Mouse (Mus musculus) heart, embryonic 15.5 days (tissue): Measurements from ENCODE around the gene Dlg2. TPM values are rescaled to one million over a fixed set of nuclear protein-coding genes. Genes with fewer than 3 reads are reported as not detected.

Source experiments
- ATAC-seq: fragments of 200-750 bp; cut with Nextera tagmentation; replicated peaks from 2 replicates; pipeline ENCODE4 v1.8.0; 2017; ENCODE audit warnings: low read depth, moderate TSS enrichment; ENCODE audit not compliant: insufficient number of reproducible peaks, insufficient read depth, low FRiP score
- H3K27ac ChIP-seq: fragments of 300-500 bp; sonication (generic); 2 replicates; pipeline ENCODE4 v1.5.1; 2015; ENCODE audit warnings: mild to moderate bottlenecking, inconsistent platforms
- H3K27me3 ChIP-seq: fragments of 300-500 bp; sonication (generic); 2 replicates; pipeline ENCODE4 v1.6.1; 2015; ENCODE audit warnings: inconsistent platforms
- H3K36me3 ChIP-seq: fragments of 300-500 bp; sonication (generic); 2 replicates; pipeline ENCODE4 v1.6.1; 2015; ENCODE audit warnings: mild to moderate bottlenecking, inconsistent platforms
- H3K4me1 ChIP-seq: fragments of 300-500 bp; sonication (generic); replicated peaks from 2 replicates; pipeline ENCODE4 v1.6.1; 2015; ENCODE audit warnings: inconsistent platforms
- H3K4me2 ChIP-seq: fragments of 300-500 bp; sonication (generic); 2 replicates; pipeline ENCODE4 v1.6.1; 2015; ENCODE audit warnings: inconsistent platforms, mild to moderate bottlenecking, moderate library complexity
- H3K4me3 ChIP-seq: fragments of 300-500 bp; sonication (generic); 2 replicates; pipeline ENCODE4 v1.5.1; 2015; ENCODE audit warnings: mild to moderate bottlenecking, inconsistent platforms
- H3K9ac ChIP-seq: fragments of 300-500 bp; sonication (generic); 2 replicates; pipeline ENCODE4 v1.6.1; 2015; ENCODE audit warnings: mild to moderate bottlenecking, inconsistent platforms
- H3K9me3 ChIP-seq: fragments of 300-500 bp; sonication (generic); replicated peaks from 2 replicates; pipeline ENCODE4 v1.6.1; 2016; ENCODE audit warnings: inconsistent platforms
- WGBS: fragments of 180-500 bp; shearing (Covaris S2); methylation state at CpG from one replicate; pipeline ENCODE4 v1.1.7; 2015; ENCODE audit warnings: mixed read lengths; 5-methylcytosine and 5-hydroxymethylcytosine counted together
- polyA plus RNA-seq: library from polyadenylated mRNA; unstranded; fragments of >200 nt; fragmentation: Nextera tagmentation; extraction: Ambion mirVana; gene quantifications from 2 replicates; pipeline ENCODE4 v1.2.1, GENCODE M21; 2015

Dlg2 gene
- polyA plus RNA-seq, 1 experiment from 2014 or later, result 6.3 TPM

GRCm38 (mm10) chr7:91044998-91045741 lies 568.7 kb downstream of the Dlg2 start:
- no peak overlapping the region for H3K9ac ChIP-seq
- no peak overlapping the region for H3K27ac ChIP-seq
- no peaks in the 10 kb centered on the region for H3K9me3 ChIP-seq
- ATAC-seq, result no peak
- 73% methylated on average over 4 of the region's 4 CpGs for WGBS
- no peak overlapping the region for H3K4me3 ChIP-seq
- H3K27me3 ChIP-seq, result no peaks in the 10 kb centered on the region
- H3K4me2 ChIP-seq, result no peak overlapping the region
- no peaks in the 10 kb centered on the region for H3K4me1 ChIP-seq
- no peaks in the 10 kb centered on the region for H3K36me3 ChIP-seq

GRCm38 (mm10) chr7:91045742-91046098 lies 569.2 kb downstream of the Dlg2 start:
- Histone ChIP-seq H3K4me1 (no peaks in the 10 kb centered on the region), H3K27ac (no peak overlapping the region), H3K9ac (no peak overlapping the region), H3K9me3 (no peaks in the 10 kb centered on the region), H3K4me3 (no peak overlapping the region), H3K4me2 (no peak overlapping the region), H3K27me3 (no peaks in the 10 kb centered on the region), H3K36me3 (no peaks in the 10 kb centered on the region)
- ATAC-seq, result no peak
- WGBS, result 77% methylated on average over 1 of the region's 1 CpGs

- ATAC-seq, result no peak
- WGBS, result 62% methylated on average over 12 of the region's 12 CpGs
- no peaks in the 10 kb centered on the region for H3K9me3 ChIP-seq
- H3K9ac ChIP-seq, result no peak overlapping the region
- no peak overlapping the region for H3K4me3 ChIP-seq
- no peaks in the 10 kb centered on the region for H3K27me3 ChIP-seq
- no peak overlapping the region for H3K27ac ChIP-seq
- no peaks in the 10 kb centered on the region for H3K36me3 ChIP-seq
- no peaks in the 10 kb centered on the region for H3K4me1 ChIP-seq
- no peak overlapping the region for H3K4me2 ChIP-seq
Measured at GRCm38 (mm10) chr7:91063297-91064040, 587.0 kb downstream of the Dlg2 start.

GRCm38 (mm10) chr7:91071751-91072707 lies 595.6 kb downstream of the Dlg2 start:
- Histone ChIP-seq H3K9me3 (no peaks in the 10 kb centered on the region), H3K9ac (no peak overlapping the region), H3K4me3 (no peak overlapping the region), H3K4me1 (no peaks in the 10 kb centered on the region), H3K27ac (no peak overlapping the region), H3K4me2 (no peak overlapping the region), H3K36me3 (no peaks in the 10 kb centered on the region), H3K27me3 (no peaks in the 10 kb centered on the region)
- ATAC-seq, result no peak
- 69% methylated on average over 9 of the region's 9 CpGs for WGBS

GRCm38 (mm10) chr7:91086071-91086470 lies 609.6 kb downstream of the Dlg2 start:
- Histone ChIP-seq H3K9me3 (no peaks in the 10 kb centered on the region), H3K36me3 (no peaks in the 10 kb centered on the region), H3K9ac (no peak overlapping the region), H3K27me3 (no peaks in the 10 kb centered on the region), H3K4me2 (no peak overlapping the region), H3K4me3 (no peak overlapping the region), H3K27ac (no peak overlapping the region), H3K4me1 (no peaks in the 10 kb centered on the region)
- 53% methylated on average over 2 of the region's 2 CpGs for WGBS
- ATAC-seq, result no peak

- ATAC-seq, result no peak
- Histone ChIP-seq H3K9ac (no peak overlapping the region), H3K27me3 (no peaks in the 10 kb centered on the region), H3K4me2 (no peak overlapping the region), H3K36me3 (no peaks in the 10 kb centered on the region), H3K27ac (no peak overlapping the region), H3K9me3 (no peaks in the 10 kb centered on the region), H3K4me3 (no peak overlapping the region), H3K4me1 (no peaks in the 10 kb centered on the region)
- WGBS, result 26% methylated on average over 6 of the region's 6 CpGs
Measured at GRCm38 (mm10) chr7:91089211-91089930, 612.9 kb downstream of the Dlg2 start.

GRCm38 (mm10) chr7:91090317-91090829 lies 613.9 kb downstream of the Dlg2 start:
- no peak overlapping the region for H3K9ac ChIP-seq
- ATAC-seq, result no peak
- peak overlapping the region; percentile 48 for H3K4me2 ChIP-seq
- no peaks in the 10 kb centered on the region for H3K9me3 ChIP-seq
- no peaks in the 10 kb centered on the region for H3K4me1 ChIP-seq
- H3K27me3 ChIP-seq, result no peaks in the 10 kb centered on the region
- WGBS, result 46% methylated on average over 5 of the region's 5 CpGs
- H3K4me3 ChIP-seq, result no peak overlapping the region
- no peak overlapping the region for H3K27ac ChIP-seq
- no peaks in the 10 kb centered on the region for H3K36me3 ChIP-seq

- H3K9ac ChIP-seq, result no peak overlapping the region
- ATAC-seq, result no peak
Measured at GRCm38 (mm10) chr7:91090830-91091683, 614.6 kb downstream of the Dlg2 start.

GRCm38 (mm10) chr7:91096467-91096866 lies 620.0 kb downstream of the Dlg2 start:
- Histone ChIP-seq H3K36me3 (no peaks in the 10 kb centered on the region), H3K27ac (no peak overlapping the region), H3K4me2 (no peak overlapping the region), H3K4me1 (no peaks in the 10 kb centered on the region), H3K9ac (no peak overlapping the region), H3K9me3 (no peaks in the 10 kb centered on the region), H3K27me3 (no peaks in the 10 kb centered on the region), H3K4me3 (no peak overlapping the region)
- no peak for ATAC-seq
- 84% methylated on average over 7 of the region's 7 CpGs for WGBS

More at GRCm38 (mm10) chr7:91090830-91091683, 614.6 kb downstream of the Dlg2 start:
- Histone ChIP-seq H3K27ac (no peak overlapping the region), H3K4me1 (no peaks in the 10 kb centered on the region), H3K36me3 (no peaks in the 10 kb centered on the region), H3K4me3 (peak overlapping the region; percentile 30), H3K9me3 (no peaks in the 10 kb centered on the region), H3K27me3 (no peaks in the 10 kb centered on the region), H3K4me2 (peak overlapping the region; percentile 48)
- WGBS, result 19% methylated on average over 25 of the region's 25 CpGs

GRCm38 (mm10) chr7:91098521-91098920 lies 622.0 kb downstream of the Dlg2 start:
- no peak for ATAC-seq
- WGBS, result 69% methylated on average over 3 of the region's 3 CpGs

More at GRCm38 (mm10) chr7:91098521-91098920, 622.0 kb downstream of the Dlg2 start:
- no peak overlapping the region for H3K4me2 ChIP-seq
- H3K36me3 ChIP-seq, result no peaks in the 10 kb centered on the region
- no peaks in the 10 kb centered on the region for H3K4me1 ChIP-seq
- H3K9ac ChIP-seq, result no peak overlapping the region
- H3K27me3 ChIP-seq, result no peaks in the 10 kb centered on the region
- H3K4me3 ChIP-seq, result no peak overlapping the region
- H3K27ac ChIP-seq, result no peak overlapping the region
- H3K9me3 ChIP-seq, result no peaks in the 10 kb centered on the region
